Mouse (Mus musculus): ENCODE measurements around the gene Fam161a.
"Not testable (repeated sequence)": the region's sequence is repeated elsewhere in the genome, so short reads cannot be mapped to it uniquely, and the experiment has no call there.

Fam161a gene

GRCm38 (mm10) chr11:23047663-23048582, 40.6 kb downstream of the Fam161a start:
- in situ Hi-C loops (cut with MboI, MseI): no loop called here

GRCm38 (mm10) chr11:23049642-23050041, 42.3 kb downstream of the Fam161a start:
- in situ Hi-C loops (cut with MboI, MseI): no loop called here

GRCm38 (mm10) chr11:23052353-23052752, 45.0 kb downstream of the Fam161a start:
- in situ Hi-C loops (cut with MboI, MseI): no loop called here

GRCm38 (mm10) chr11:23063153-23063552, 55.8 kb downstream of the Fam161a start:
- in situ Hi-C loops (cut with MboI, MseI): no loop called here

- in situ Hi-C loops (cut with MboI, MseI): no loop called here
These were observed 56.5 kb downstream of the Fam161a start for GRCm38 (mm10) chr11:23063857-23064256.

GRCm38 (mm10) chr11:23064276-23064675, 56.9 kb downstream of the Fam161a start:
- in situ Hi-C loops (cut with MboI, MseI): not testable (repeated sequence)

- in situ Hi-C loops (cut with MboI, MseI): no loop called here
These were observed 57.9 kb downstream of the Fam161a start for GRCm38 (mm10) chr11:23065167-23065668.

- in situ Hi-C loops (cut with MboI, MseI): no loop called here
These were observed 60.2 kb downstream of the Fam161a start for GRCm38 (mm10) chr11:23067395-23068136.

- in situ Hi-C loops (cut with MboI, MseI): no loop called here
These were observed 60.9 kb downstream of the Fam161a start for GRCm38 (mm10) chr11:23068201-23068600.

GRCm38 (mm10) chr11:23068986-23069385, 61.7 kb downstream of the Fam161a start:
- in situ Hi-C loops (cut with MboI, MseI): not testable (repeated sequence)

GRCm38 (mm10) chr11:23074841-23075240, 67.5 kb downstream of the Fam161a start:
- in situ Hi-C loops (cut with MboI, MseI): no loop called here

- in situ Hi-C loops (cut with MboI, MseI): no loop called here
These were observed 71.2 kb downstream of the Fam161a start for GRCm38 (mm10) chr11:23078541-23078940.

Data from regulatory T cell (primary cell).